Mouse (Mus musculus) CD4-positive, CD25-positive, alpha-beta regulatory T cell, adult 2 months (primary cell): ENCODE results near the gene Cfap57.

ENCODE experiments used
- DNase-seq: peaks from one replicate; pipeline ENCODE4 v3.0.0-alpha.2; 2012; ENCODE audit warnings: low read depth, low spot score

Cfap57 gene

DNA sequence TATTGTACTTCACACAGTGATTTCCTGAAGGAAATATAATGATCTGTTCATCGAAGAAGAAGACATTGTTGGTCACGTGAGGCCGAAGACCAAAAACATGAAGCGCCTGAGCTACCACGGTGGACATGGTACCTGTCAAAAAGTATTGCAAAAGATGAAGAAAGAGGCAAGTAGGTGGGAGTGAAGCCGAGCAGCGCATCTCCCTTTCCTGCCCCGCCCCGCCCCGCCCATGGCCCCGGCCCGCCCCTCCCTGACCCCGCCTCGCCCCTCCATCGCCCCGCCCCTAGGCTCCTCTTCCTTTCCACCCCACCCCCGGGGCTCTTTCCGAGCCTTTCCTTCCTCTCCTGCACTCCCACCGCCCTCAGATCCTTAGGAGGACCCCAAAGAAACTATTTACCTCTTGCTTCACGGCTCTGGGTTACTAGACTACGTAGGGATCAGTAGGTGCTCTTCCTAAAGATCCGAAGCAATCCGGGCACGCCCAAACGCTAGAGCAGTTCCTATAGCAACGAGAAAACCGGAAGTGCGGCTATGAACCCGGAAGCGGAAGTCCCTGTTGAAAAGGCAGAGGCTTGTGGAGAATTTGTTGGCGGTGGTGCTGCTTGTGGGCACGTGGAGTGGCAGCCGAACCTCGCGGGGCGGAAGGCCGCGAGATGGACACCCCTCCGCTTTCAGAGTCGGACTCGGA is at the start of gene Cfap57, which contains the start of gene Ebna1bp2:
Cfap57 (minus strand) TSS at position 499 of the 688 bp plus-strand sequence.
Ebna1bp2 (plus strand) TSS at position 521 of the 688 bp plus-strand sequence.
- DNase-seq: peak; percentile 94

DNA sequence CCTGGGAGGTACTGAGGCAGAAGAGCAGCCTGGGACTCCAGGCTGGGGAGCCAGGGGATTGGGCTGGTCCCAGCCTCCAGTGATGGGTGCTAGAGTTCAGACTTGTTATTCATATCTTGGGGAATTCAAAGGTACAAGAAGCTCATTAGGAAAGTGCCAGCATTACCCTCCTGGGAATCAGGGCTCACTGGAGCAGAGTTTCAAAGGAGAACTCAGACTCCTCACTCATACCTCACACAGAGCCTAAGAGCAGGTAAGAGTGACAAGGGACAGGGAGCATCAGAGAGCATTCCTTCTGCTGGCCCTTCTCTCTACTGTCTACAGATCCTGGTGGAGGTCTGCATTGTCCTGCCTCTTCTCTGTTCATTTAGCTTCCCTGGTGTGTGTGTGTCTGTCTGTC is 38.1 kb upstream of the Cfap57 start, which contains the start of gene Olfr62:
Olfr62 (plus strand) TSS at position 301 of the 400 bp plus-strand sequence.
- no peak for DNase-seq

DNA sequence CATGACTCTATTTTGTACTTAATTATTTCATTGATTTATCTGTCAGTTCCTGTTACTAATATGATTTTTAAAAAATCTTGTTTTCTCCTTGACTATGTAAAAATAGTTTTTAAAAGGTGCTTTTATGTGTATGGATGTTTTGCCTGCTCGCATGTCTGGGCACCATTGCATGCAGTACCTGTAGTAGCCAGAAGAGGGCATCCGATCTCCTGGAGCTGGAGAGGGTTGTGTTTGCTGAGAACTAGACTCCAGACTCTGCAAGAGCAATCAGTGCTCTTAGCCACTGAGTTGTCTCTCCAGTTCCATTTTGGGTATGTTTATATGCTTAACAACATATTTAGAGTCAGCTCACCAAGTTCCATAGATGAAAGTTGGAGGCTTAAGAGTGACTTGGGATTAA is 24.7 kb upstream of the Cfap57 start:
- peak; percentile 68 for DNase-seq

GRCm38 (mm10) chr4:118642346-118643190 is 22.0 kb upstream of the Cfap57 start:
- no peak for DNase-seq

DNA sequence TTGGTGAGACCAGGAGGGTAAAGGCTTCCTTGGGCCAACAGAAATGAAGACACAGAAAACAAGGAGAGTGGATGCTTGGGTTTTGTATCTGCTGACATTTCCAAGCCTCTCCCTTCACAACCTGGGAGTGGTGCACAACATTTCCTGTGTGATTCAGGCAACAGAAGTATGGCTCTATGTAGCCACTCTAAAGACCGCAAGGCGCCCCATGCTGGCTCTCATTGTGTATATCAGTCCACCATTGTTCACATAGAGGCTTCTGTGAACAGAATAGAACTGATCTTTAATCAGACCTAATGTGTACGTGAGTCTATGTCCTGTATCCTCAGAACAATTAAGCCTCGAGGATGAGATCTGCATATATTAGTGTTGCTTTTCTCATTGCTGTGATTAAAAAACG is 9.7 kb upstream of the Cfap57 start:
- no peak for DNase-seq

GRCm38 (mm10) chr4:118621781-118622180 is 1.2 kb upstream of the Cfap57 start:
- DNase-seq: no peak

DNA sequence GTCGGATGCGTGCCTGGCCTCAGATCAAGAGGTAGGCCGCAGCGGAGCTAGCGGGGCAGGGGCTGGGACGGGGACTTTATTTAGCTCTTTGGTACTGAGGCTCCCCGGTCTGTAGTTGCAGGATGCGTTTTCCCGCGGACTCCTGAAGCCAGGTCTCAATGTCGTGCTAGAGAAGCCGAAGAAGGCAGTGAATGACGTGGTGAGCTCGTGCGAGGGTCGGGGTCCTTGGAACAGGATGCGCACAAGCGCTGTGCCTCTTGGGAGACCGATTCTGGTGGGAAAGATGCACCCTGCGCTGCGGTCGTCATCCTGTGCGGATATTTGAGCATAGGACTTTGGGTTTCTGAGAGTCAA is 367 bp upstream of the Cfap57 start:
- no peak for DNase-seq

GRCm38 (mm10) chr4:118615412-118615811 is 5.2 kb downstream of the Cfap57 start:
- DNase-seq: no peak

GRCm38 (mm10) chr4:118612619-118613018 is 8.0 kb downstream of the Cfap57 start:
- DNase-seq: peak; percentile 33

DNA sequence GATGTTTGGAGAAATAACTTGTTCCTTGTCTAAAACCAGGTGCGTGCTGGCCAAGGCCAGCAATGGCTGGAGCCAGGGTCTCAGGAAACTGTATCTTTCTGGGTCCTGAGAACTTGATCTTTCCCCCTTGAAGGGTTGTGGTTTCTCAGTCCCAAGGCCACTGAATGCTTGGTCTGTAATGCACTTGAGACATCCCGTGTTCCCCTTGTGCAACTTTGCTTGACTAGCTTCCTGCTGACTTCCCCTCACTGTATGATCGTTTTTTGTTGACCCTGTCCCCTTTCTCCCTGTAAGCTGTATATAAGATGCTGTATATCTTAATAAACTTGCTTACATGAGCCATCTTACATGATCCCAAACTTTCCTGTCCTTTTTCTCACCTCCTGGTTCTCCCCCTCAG is 10.7 kb downstream of the Cfap57 start:
- no peak for DNase-seq

DNA sequence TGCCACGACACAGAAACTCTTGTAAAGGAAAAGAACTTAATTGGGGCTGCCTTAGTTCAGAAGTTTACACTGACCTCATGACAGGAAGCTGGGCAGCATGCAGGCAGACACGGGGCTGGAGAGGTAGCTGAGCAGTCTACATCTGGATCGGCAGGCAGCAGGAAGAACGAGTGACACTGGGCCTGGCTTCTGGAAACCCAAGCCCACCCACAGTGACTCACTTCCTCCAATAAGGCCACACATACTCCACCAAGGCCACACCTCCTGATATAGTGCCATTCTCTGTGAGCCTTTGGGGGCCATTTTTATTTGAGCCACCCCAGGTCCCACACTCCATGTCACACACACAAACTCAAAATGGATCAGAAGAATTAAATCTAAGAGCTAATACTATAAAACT is 16.5 kb downstream of the Cfap57 start:
- no peak for DNase-seq

GRCm38 (mm10) chr4:118589733-118590130 is 30.8 kb downstream of the Cfap57 start:
- DNase-seq: no peak

GRCm38 (mm10) chr4:118589053-118589732 is 31.4 kb downstream of the Cfap57 start:
- no peak for DNase-seq

DNA sequence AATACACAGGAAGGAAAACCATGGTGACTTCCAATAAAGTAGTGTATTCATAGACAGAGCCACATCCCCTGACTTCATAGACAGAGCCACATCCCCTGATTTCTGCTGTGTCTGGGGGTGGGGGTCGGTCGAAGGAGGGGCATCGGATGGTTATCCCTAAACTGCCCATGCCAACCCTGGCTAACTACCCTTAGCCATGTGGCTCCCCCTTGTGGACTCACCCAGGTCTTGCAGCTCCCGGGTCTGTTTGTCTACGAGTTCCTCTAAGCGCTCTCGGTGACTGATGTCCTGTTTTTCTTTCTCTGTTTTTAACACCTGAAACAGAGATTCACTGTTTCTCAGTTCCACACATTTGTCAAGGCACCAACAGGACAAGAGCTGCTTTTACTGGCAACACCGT is 37.9 kb downstream of the Cfap57 start:
- DNase-seq: peak; percentile 11

DNA sequence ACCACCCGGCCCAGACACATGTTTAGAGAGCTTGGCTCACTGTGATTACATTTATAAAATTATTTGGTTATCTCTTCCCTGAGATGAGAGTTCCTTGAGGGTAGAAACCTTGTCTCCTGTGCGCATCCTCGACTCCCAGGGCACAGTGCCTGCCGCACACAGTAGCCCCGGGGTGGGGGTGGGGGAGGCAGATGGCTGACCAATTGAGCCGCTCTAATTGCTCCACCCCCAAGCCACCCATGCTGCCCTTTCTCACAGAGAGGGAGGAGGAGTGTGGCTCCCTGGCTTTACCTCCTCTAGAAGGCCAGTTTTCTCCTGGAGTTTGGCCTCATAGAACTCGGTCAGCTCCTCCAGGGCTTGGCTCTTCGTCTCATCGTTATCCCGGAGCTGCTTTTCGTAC is 39.1 kb downstream of the Cfap57 start:
- DNase-seq: no peak

GRCm38 (mm10) chr4:118579313-118579712 is 41.3 kb downstream of the Cfap57 start:
- peak; percentile 43 for DNase-seq

- peak; percentile 68 for DNase-seq
Observed at GRCm38 (mm10) chr4:118576097-118576496, 44.5 kb downstream of the Cfap57 start.

- no peak for DNase-seq
Observed at GRCm38 (mm10) chr4:118571441-118571840, 49.1 kb downstream of the Cfap57 start.

DNA sequence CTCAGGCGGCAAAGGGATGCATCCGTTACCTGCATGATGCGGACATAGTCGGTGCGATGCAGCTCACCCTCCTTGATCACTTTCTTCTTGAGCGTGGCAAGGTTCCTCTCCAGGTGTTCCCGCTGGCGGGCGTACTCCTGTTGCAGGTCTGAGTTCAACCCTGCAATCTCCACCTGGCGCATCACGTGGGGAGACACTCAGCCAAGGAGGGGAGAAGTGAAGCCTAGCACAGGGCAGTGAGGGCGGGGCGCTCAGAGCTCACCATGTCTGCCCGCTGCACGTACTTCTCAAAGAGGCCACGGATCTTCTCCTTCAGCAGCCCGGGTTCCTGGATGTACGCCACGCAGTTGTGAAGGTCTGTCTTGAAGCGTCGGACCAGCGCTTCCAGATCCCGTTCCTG is 51.3 kb downstream of the Cfap57 start:
- no peak for DNase-seq

- DNase-seq: no peak
Observed at GRCm38 (mm10) chr4:118568709-118569108, 51.9 kb downstream of the Cfap57 start.

GRCm38 (mm10) chr4:118566161-118566676 is 54.4 kb downstream of the Cfap57 start:
- DNase-seq: peak; percentile 37

DNA sequence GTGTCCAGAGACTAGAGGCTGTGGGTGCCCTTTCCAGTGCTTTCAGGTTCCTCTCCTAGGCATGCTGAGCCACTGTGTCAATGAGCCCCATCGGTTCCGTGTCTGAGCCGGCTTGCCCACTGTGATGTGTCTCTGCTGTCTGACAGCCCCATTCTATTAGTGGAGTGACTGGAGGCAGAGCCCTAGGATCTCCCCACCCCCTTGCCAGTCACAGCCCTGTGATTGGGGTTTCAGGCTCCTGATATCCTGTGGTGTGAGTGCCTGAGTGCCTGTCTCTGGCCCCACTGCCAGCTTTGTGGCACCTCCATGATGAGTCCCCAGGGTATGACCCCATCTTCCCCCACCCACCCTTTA is 55.7 kb downstream of the Cfap57 start:
- no peak for DNase-seq
